Mouse (Mus musculus): ENCODE measurements around the gene Rassf7.

DNA sequence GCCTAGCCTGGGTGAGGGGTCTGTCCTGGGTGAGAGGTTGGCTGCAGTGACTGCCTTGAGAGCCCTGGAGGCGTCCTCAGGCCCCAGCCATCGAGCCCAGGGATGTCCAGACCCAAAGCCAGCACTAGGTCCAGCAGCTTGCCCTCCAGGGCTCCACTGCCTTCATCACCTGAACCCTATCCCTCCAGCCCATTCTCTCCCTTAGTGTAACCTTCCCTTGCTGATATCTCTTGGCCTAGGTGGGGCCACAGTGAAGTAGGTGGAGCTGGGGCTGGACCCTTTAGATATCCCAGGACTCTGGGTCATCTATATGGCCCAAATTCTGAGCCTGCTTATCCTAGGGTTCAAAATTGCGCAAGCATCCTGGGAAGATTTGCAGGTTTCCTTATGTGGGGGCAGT lies 6.1 kb upstream of the Rassf7 start:
- TF ChIP-seq CTCF (conservative IDR thresholded peaks at IDR 0.05; ENCODE audit: low read length) (no peak), NANOG (IDR thresholded peaks at IDR 0.05; ENCODE audit: borderline replicate concordance, low read length) (no peak), POU5F1 (IDR thresholded peaks at IDR 0.05; ENCODE audit: borderline replicate concordance, low read length) (no peak)

Data from E14TG2a.4 (cell line).